Mouse (Mus musculus): ENCODE measurements around the gene Vps26c.

DNA sequence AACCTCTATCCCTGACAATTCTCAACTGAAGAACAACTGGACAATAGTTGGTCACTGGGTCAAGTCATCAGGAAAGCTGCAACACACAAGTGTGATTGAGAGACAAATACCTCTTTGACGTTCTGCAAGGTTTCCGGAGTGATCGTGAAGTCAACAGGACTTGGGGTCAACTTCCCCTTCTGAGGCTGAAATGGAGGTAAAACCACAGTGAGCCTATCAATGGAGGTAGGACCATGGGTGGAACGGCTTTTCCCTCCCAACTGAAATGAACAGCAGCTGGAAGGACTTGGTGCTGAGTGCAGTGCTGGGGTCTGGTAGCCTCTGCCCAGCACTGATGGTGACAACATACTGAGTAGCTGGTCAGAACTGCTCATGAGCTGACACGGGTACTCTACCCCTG is 22.4 kb downstream of the Vps26c start:
- TF ChIP-seq CTCF (IDR thresholded peaks at IDR 0.05; ENCODE audit: borderline replicate concordance, extremely low read depth, insufficient read depth, insufficient read length) (no peak), POLR2A (IDR thresholded peaks at IDR 0.05; ENCODE audit: borderline replicate concordance, extremely low read depth, insufficient read depth, insufficient read length, poor library complexity, severe bottlenecking) (no peak)
